Mouse (Mus musculus) thymus, adult 2 months (tissue): Measurements from ENCODE around the gene Pde9a.

ENCODE experiments used
- CTCF ChIP-seq: fragments of 200-500 bp; IDR thresholded peaks from 2 replicates; pipeline ENCODE4 v1.5.1; 2012; ENCODE audit warnings: mild to moderate bottlenecking, control low read depth, low read length, moderate library complexity, borderline replicate concordance; ENCODE audit not compliant: control insufficient read depth, poor library complexity, insufficient read depth; ENCODE audit errors: extremely low read depth
- POLR2A ChIP-seq: fragments of 200-500 bp; IDR thresholded peaks from 2 replicates; pipeline ENCODE4 v1.6.1; 2012; ENCODE audit warnings: mild to moderate bottlenecking, low read length, control low read depth, moderate library complexity; ENCODE audit not compliant: control insufficient read depth, poor library complexity, insufficient read depth; ENCODE audit errors: extremely low read depth

- TF ChIP-seq CTCF (no peak), POLR2A (no peak)
Observed at GRCm38 (mm10) chr17:31519344-31519945, 133.4 kb downstream of the Pde9a start.
